Mouse (Mus musculus) ovary, postnatal 36 days (tissue): ENCODE results near the gene Ctnnd1.

Experiments
- DNase-seq: peaks from one replicate; pipeline ENCODE4 v3.0.0; 2022; ENCODE audit warnings: low spot score, mixed read lengths

The Ctnnd1 gene

GRCm38 (mm10) chr2:84607842-84608241 is 42.7 kb downstream of the Ctnnd1 start:
- DNase-seq: no peak

DNA sequence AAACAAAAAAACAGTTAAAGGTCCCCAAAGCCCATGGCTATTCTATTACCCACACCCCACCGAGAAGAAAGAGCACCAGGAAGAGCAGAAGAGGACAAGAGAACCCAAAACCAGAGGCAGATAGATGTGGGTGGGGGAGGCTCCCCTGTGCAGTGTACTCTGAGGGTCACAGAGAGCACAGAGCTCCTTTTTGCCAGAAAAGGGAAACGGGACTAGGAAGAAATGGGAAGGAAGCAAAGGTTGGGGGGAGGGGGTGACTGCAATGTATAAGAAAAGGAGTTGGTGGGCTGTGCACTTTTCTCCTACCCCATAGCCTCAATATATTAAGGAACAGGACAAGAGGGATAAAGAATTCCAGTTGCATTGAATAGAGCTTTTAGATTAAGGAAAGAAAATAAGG is 49.6 kb downstream of the Ctnnd1 start:
- no peak for DNase-seq

- DNase-seq: no peak
Measured at GRCm38 (mm10) chr2:84599270-84599888, 51.2 kb downstream of the Ctnnd1 start.

GRCm38 (mm10) chr2:84597123-84597522 is 53.4 kb downstream of the Ctnnd1 start:
- DNase-seq: no peak

DNA sequence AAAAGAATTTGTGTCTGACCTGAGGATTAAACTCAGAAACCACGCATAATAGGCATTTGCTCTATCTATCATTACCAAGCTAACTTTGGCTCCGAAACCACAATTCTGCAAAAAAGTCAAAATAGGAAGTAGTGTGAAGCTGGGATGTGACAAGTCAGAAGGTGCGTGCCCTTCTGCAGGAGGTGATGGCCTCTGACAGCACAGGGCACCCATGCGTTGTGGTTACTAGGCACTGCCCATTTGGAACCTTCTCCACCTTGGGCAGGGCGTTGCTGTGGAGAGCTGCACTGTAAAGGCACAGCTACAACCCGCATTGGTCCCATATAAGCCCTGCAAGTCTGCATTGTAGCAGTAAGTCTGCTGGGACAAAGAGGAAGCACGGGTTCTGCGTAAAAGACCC is 57.8 kb downstream of the Ctnnd1 start:
- no peak for DNase-seq

DNA sequence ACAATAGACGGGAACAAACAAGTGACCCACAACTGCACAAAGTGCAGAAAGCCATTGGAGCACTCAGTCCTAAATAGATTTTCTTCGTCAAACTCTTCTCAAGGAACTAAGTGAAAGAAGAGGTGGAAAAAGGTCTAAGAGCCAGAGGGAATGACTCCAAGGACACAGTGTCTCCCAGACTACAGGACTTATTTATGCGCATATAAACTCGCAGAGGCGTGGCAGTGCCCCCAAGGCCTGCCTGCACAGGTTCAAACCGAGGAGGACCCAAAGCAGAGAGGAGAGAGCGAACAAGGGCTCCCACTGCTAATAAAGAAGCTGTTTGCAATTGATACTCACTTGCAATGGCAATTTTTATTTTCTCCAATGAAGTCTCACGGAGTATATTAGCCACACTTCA is 64.9 kb downstream of the Ctnnd1 start:
- no peak for DNase-seq

GRCm38 (mm10) chr2:84582286-84582685 is 68.3 kb downstream of the Ctnnd1 start:
- DNase-seq: no peak

- DNase-seq: no peak
Measured at GRCm38 (mm10) chr2:84581208-84581607, 69.4 kb downstream of the Ctnnd1 start.

GRCm38 (mm10) chr2:84579311-84579710 is 71.3 kb downstream of the Ctnnd1 start:
- DNase-seq: no peak

DNA sequence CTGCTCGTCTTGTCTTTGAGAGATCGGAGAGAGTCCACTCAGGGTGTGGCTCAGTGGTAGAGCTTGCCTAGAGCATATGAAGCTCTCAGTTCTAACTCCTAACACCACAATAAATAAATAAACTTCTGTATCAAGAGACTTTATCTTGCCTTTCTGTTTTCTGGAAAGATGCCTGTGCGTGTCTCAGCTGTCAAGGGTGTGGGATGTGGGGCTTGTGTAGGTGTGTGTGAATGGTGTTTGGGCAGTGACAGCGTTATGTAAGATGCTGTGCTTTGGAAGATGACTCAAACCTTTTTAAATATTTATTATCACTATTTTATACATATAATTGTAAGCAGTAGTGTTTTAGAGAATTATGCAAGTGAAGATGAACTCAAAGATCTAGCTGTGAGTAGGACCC is 76.4 kb downstream of the Ctnnd1 start:
- DNase-seq: no peak

GRCm38 (mm10) chr2:84556888-84557514 is 93.6 kb downstream of the Ctnnd1 start:
- peak; percentile 12 for DNase-seq

GRCm38 (mm10) chr2:84551390-84552100 is 99.0 kb downstream of the Ctnnd1 start:
- no peak for DNase-seq
